Mouse (Mus musculus): ENCODE results near the gene Zfp260. TPM values are rescaled to one million over a fixed set of nuclear protein-coding genes. Genes with fewer than 3 reads are reported as not detected.
A peak's percentile ranks its signal among the peaks of the same experiment; 100 is the strongest.

Gene Zfp260
- 85.2 and 91.3 TPM in 2 replicates for polyA plus RNA-seq (2014; fragmentation: Nextera tagmentation; extraction: Ambion mirVana)

DNA sequence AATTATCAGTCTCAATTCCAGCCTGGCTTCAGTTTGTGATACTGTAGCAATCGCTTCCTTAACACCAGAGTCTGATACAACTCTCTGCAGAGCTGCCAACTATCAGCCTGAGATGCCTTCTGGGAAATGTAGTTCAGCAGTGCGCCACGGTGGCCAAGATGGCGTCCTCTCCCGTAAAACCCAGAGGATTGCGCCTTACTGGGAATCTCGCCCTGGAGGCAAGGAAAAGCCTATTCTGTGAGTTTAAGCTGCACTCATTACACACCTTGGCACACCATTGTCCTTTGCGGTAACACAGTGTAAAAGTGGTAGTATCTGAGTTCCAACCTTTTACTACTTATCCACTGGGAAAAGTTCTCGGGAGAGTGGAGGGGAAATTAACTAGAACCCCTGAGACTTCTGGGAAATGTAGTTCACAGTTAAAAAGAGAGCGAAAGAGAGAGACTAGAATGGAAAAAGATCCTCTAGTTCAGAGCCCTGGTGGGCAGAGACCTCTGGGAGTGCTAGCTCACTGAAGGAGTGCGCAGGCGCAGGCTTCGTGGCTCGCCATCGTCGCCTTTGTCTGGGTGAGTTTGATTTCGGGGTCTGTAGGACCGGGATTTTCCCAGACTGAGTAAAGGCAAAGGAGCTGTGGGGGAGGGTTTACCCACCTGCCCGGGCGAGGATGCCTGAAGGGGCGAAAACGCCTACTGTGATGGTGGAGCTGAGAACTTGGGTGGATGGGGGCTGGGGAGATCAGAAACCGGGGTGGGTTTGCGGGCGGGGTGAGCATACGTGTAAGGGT, at the start of gene Zfp260:
Gene Zfp260 (plus strand): TSS at position 132 of the 784 bp plus-strand sequence.
- H3K4me2 ChIP-seq (ENCODE audit: low read length), result peak within 1 kb of the TSS; percentile 64
- H3K9me3 ChIP-seq (ENCODE audit: control insufficient read depth, low read length), result no peaks in the 10 kb centered on the region
- peak within 1 kb of the TSS; percentile 85 for H3K9ac ChIP-seq (ENCODE audit: low read length)
- peaks cover 4 to 21% of the 10 kb centered on the region in 2 experiments; a peak in 2 of 4 replicates for H3K4me1 ChIP-seq (ENCODE audit: control insufficient read depth in 2 of 2, insufficient read depth in 2 of 2, low read length in 2 of 2)
- H3K27ac ChIP-seq (replicated peaks in 1 of 2; ENCODE audit: control insufficient read depth in 1 of 2, insufficient read depth in 1 of 2, low read depth in 2 of 2, low read length in 2 of 2), result peak within 1 kb of the TSS; percentile 95 to 98
- peak; percentile 74 for ATAC-seq (ENCODE audit: insufficient number of reproducible peaks, insufficient read depth, low FRiP score, low read depth)
- H3K27me3 ChIP-seq (ENCODE audit: control insufficient read depth, insufficient read depth, low read length), result no peaks in the 10 kb centered on the region
- H3K36me3 ChIP-seq (ENCODE audit: control insufficient read depth, insufficient read depth, low read length), result peaks cover 15% of the 10 kb centered on the region
- whole genome bisulfite sequencing, result under 1% methylated on average over 26 of the region's 26 CpGs
- H3K4me3 ChIP-seq (ENCODE audit: control insufficient read depth in 1 of 2, insufficient read depth in 1 of 2, low read depth in 1 of 2, low read length in 2 of 2), result peak within 1 kb of the TSS; percentile 61 to 91

DNA sequence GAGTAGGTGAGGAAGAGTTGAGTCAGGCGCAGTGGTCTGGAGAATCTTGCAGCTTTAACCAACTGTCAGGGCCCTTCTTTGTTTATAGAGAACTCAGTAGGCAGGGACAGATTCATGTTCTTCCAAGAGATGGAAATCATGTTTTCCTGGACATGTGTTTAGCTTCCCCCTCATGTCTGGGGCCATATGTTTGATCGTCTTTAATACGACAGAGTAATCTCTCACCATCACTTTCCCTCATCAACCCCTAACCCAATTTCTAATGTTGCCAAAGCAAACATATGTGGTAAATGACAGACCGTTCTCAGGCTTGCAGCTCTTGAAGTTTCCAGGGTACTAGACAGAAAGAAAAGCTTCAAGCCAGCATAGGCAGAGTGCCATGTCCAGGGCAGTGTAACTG, 46.5 kb upstream of the Zfp260 start:
- H3K9me3 ChIP-seq (ENCODE audit: control insufficient read depth, low read length), result no peaks in the 10 kb centered on the region
- H3K4me2 ChIP-seq (ENCODE audit: low read length), result no peak overlapping the region
- H3K4me3 ChIP-seq (ENCODE audit: control insufficient read depth in 1 of 2, insufficient read depth in 1 of 2, low read depth in 1 of 2, low read length in 2 of 2), result no peak overlapping the region
- no peak overlapping the region for H3K27ac ChIP-seq (replicated peaks in 1 of 2; ENCODE audit: control insufficient read depth in 1 of 2, insufficient read depth in 1 of 2, low read depth in 2 of 2, low read length in 2 of 2)
- H3K4me1 ChIP-seq (ENCODE audit: control insufficient read depth in 2 of 2, insufficient read depth in 2 of 2, low read length in 2 of 2), result peaks cover 3 to 10% of the 10 kb centered on the region in 2 experiments
- H3K27me3 ChIP-seq (ENCODE audit: control insufficient read depth, insufficient read depth, low read length), result no peaks in the 10 kb centered on the region
- H3K36me3 ChIP-seq (ENCODE audit: control insufficient read depth, insufficient read depth, low read length), result no peaks in the 10 kb centered on the region
- 70% methylated on average over 4 of the region's 4 CpGs for WGBS
- no peak overlapping the region for H3K9ac ChIP-seq (ENCODE audit: low read length)
- ATAC-seq (ENCODE audit: insufficient number of reproducible peaks, insufficient read depth, low FRiP score, low read depth), result no peak

GRCm38 (mm10) chr7:30050882-30051548, 43.6 kb upstream of the Zfp260 start, which contains the start of gene Zfp14:
Gene Zfp14, minus strand, starts transcription at chr7:30051380.
- peak within 1 kb of the TSS; percentile 85 for H3K4me2 ChIP-seq (ENCODE audit: low read length)
- H3K27ac ChIP-seq (replicated peaks in 1 of 2; ENCODE audit: control insufficient read depth in 1 of 2, insufficient read depth in 1 of 2, low read depth in 2 of 2, low read length in 2 of 2), result peak within 1 kb of the TSS; percentile 63 to 82
- peaks cover 3 to 10% of the 10 kb centered on the region in 2 experiments for H3K4me1 ChIP-seq (ENCODE audit: control insufficient read depth in 2 of 2, insufficient read depth in 2 of 2, low read length in 2 of 2)
- H3K27me3 ChIP-seq (ENCODE audit: control insufficient read depth, insufficient read depth, low read length), result no peaks in the 10 kb centered on the region
- H3K9me3 ChIP-seq (ENCODE audit: control insufficient read depth, low read length), result no peaks in the 10 kb centered on the region
- under 1% methylated on average over 40 of the region's 40 CpGs for WGBS
- peak; percentile 92 for ATAC-seq (ENCODE audit: insufficient number of reproducible peaks, insufficient read depth, low FRiP score, low read depth)
- peak within 1 kb of the TSS; percentile 78 for H3K9ac ChIP-seq (ENCODE audit: low read length)
- peak within 1 kb of the TSS; percentile 73 to 75 for H3K4me3 ChIP-seq (ENCODE audit: control insufficient read depth in 1 of 2, insufficient read depth in 1 of 2, low read depth in 1 of 2, low read length in 2 of 2)
- H3K36me3 ChIP-seq (ENCODE audit: control insufficient read depth, insufficient read depth, low read length), result peaks cover 9% of the 10 kb centered on the region

- H3K27me3 ChIP-seq (ENCODE audit: control insufficient read depth, insufficient read depth, low read length), result no peaks in the 10 kb centered on the region
- H3K9ac ChIP-seq (ENCODE audit: low read length), result no peak overlapping the region
- peaks cover 26% of the 10 kb centered on the region for H3K36me3 ChIP-seq (ENCODE audit: control insufficient read depth, insufficient read depth, low read length)
- no peaks in the 10 kb centered on the region for H3K9me3 ChIP-seq (ENCODE audit: control insufficient read depth, low read length)
- H3K4me3 ChIP-seq (ENCODE audit: control insufficient read depth in 1 of 2, insufficient read depth in 1 of 2, low read depth in 1 of 2, low read length in 2 of 2), result no peak overlapping the region
- 4% methylated on average over 3 of the region's 3 CpGs for WGBS
- no peak overlapping the region for H3K4me2 ChIP-seq (ENCODE audit: low read length)
- H3K4me1 ChIP-seq (ENCODE audit: control insufficient read depth in 2 of 2, insufficient read depth in 2 of 2, low read length in 2 of 2), result peaks cover 3 to 10% of the 10 kb centered on the region in 2 experiments
- H3K27ac ChIP-seq (replicated peaks in 1 of 2; ENCODE audit: control insufficient read depth in 1 of 2, insufficient read depth in 1 of 2, low read depth in 2 of 2, low read length in 2 of 2), result no peak overlapping the region
- ATAC-seq (ENCODE audit: insufficient number of reproducible peaks, insufficient read depth, low FRiP score, low read depth), result no peak
These were observed 41.0 kb upstream of the Zfp260 start for GRCm38 (mm10) chr7:30053591-30053990.

DNA sequence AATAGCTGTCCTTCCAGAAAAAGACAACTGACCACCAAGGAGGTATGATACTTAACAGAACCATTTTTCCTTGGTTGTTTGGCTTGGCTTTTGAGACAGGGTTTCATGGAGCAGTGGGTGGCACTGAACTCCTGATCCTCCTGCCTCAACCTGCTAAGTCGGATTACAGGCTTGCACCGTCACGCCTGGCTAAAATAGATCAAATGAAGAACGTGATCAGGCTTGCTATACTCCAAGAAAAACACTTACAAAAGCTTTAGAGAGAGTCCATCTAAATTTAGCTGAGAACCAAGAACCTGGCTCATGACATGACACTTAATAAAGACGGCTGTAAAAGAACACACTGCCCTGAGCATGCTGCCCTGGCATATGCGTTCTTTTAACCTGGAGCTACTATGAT, 34.2 kb upstream of the Zfp260 start:
- Histone ChIP-seq H3K4me3 (ENCODE audit: control insufficient read depth in 1 of 2, insufficient read depth in 1 of 2, low read depth in 1 of 2, low read length in 2 of 2) (no peak overlapping the region), H3K9me3 (ENCODE audit: control insufficient read depth, low read length) (no peaks in the 10 kb centered on the region), H3K9ac (ENCODE audit: low read length) (no peak overlapping the region), H3K4me1 (ENCODE audit: control insufficient read depth in 2 of 2, insufficient read depth in 2 of 2, low read length in 2 of 2) (no peaks in the 10 kb centered on the region), H3K27me3 (ENCODE audit: control insufficient read depth, insufficient read depth, low read length) (no peaks in the 10 kb centered on the region), H3K27ac (replicated peaks in 1 of 2; ENCODE audit: control insufficient read depth in 1 of 2, insufficient read depth in 1 of 2, low read depth in 2 of 2, low read length in 2 of 2) (peak overlapping the region; percentile 20; a peak in 2 of 4 replicates), H3K36me3 (ENCODE audit: control insufficient read depth, insufficient read depth, low read length) (peaks cover 51% of the 10 kb centered on the region), H3K4me2 (ENCODE audit: low read length) (no peak overlapping the region)
- WGBS, result 44% methylated on average over 6 of the region's 6 CpGs
- ATAC-seq (ENCODE audit: insufficient number of reproducible peaks, insufficient read depth, low FRiP score, low read depth), result no peak; the same call in 1 of the 2 replicates

DNA sequence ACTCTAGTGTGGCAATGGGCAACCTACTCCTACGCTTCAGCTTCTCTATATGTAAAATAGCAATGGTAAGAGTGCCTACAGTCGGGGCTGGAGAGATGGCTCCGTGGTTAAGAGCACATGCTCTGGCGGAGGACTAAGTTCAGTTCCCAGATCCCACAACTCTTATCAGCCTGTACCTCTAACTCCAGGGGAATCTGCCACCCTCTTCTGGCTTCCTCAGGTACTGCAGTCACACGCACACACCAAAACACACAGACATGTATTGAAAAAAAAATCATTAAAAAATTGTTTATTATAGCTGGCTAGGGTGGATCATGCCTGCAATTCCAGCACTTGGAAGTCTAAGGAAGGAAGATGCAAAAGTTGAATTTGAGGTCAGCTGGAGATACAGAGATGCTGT, 32.1 kb upstream of the Zfp260 start:
- WGBS, result 87% methylated on average over 5 of the region's 5 CpGs
- no peak for ATAC-seq (ENCODE audit: insufficient number of reproducible peaks, insufficient read depth, low FRiP score, low read depth)
- Histone ChIP-seq H3K9me3 (ENCODE audit: control insufficient read depth, low read length) (no peaks in the 10 kb centered on the region), H3K9ac (ENCODE audit: low read length) (no peak overlapping the region), H3K27me3 (ENCODE audit: control insufficient read depth, insufficient read depth, low read length) (no peaks in the 10 kb centered on the region), H3K4me2 (ENCODE audit: low read length) (no peak overlapping the region), H3K4me1 (ENCODE audit: control insufficient read depth in 2 of 2, insufficient read depth in 2 of 2, low read length in 2 of 2) (no peaks in the 10 kb centered on the region), H3K4me3 (ENCODE audit: control insufficient read depth in 1 of 2, insufficient read depth in 1 of 2, low read depth in 1 of 2, low read length in 2 of 2) (no peak overlapping the region), H3K36me3 (ENCODE audit: control insufficient read depth, insufficient read depth, low read length) (peaks cover 47% of the 10 kb centered on the region), H3K27ac (replicated peaks in 1 of 2; ENCODE audit: control insufficient read depth in 1 of 2, insufficient read depth in 1 of 2, low read depth in 2 of 2, low read length in 2 of 2) (no peak overlapping the region)

DNA sequence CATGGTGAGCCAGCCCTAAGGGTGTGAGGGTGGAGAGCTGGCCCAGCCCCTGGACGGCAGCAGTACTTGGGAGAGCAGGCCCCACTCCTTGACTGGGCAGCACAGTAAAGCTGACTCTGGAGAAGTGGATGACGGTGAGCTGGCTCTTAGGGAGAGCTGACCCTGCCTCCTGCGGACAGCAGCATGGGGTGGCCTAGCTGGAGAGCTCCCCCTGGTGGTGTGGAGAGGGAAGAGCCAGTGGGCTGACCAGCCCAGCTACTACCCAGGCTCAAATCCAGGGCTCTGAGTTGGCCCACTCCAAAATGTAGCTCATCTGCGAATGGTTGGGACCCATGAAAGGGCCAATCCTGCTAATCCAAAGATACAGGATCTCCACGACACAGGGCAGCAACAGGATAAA, 30.0 kb upstream of the Zfp260 start:
- Histone ChIP-seq H3K27ac (replicated peaks in 1 of 2; ENCODE audit: control insufficient read depth in 1 of 2, insufficient read depth in 1 of 2, low read depth in 2 of 2, low read length in 2 of 2) (no peak overlapping the region), H3K9ac (ENCODE audit: low read length) (no peak overlapping the region), H3K4me3 (ENCODE audit: control insufficient read depth in 1 of 2, insufficient read depth in 1 of 2, low read depth in 1 of 2, low read length in 2 of 2) (no peak overlapping the region), H3K36me3 (ENCODE audit: control insufficient read depth, insufficient read depth, low read length) (peaks cover 44% of the 10 kb centered on the region), H3K27me3 (ENCODE audit: control insufficient read depth, insufficient read depth, low read length) (no peaks in the 10 kb centered on the region), H3K4me2 (ENCODE audit: low read length) (no peak overlapping the region), H3K9me3 (ENCODE audit: control insufficient read depth, low read length) (no peaks in the 10 kb centered on the region), H3K4me1 (ENCODE audit: control insufficient read depth in 2 of 2, insufficient read depth in 2 of 2, low read length in 2 of 2) (no peaks in the 10 kb centered on the region)
- 71% methylated on average over 5 of the region's 5 CpGs for WGBS
- ATAC-seq (ENCODE audit: insufficient number of reproducible peaks, insufficient read depth, low FRiP score, low read depth), result no peak
